Mouse (Mus musculus) ovary, postnatal 14 days (tissue): ENCODE measurements around the gene Tpp1.

Experiments used
- DNase-seq: peaks from one replicate; pipeline ENCODE4 v3.0.0; 2022; ENCODE audit warnings: low spot score

The Tpp1 gene

GRCm38 (mm10) chr7:105726144-105726979 is 25.7 kb downstream of the Tpp1 start:
- peak; percentile 36 for DNase-seq

- DNase-seq = no peak
Observed at GRCm38 (mm10) chr7:105721916-105722315, 30.1 kb downstream of the Tpp1 start.

- no peak for DNase-seq
Observed at GRCm38 (mm10) chr7:105715366-105715765, 36.7 kb downstream of the Tpp1 start.

GRCm38 (mm10) chr7:105708733-105709132 is 43.3 kb downstream of the Tpp1 start:
- DNase-seq = no peak

GRCm38 (mm10) chr7:105703816-105704215 is 48.2 kb downstream of the Tpp1 start:
- no peak for DNase-seq

- no peak for DNase-seq
Observed at GRCm38 (mm10) chr7:105703184-105703583, 48.9 kb downstream of the Tpp1 start.
